Mouse (Mus musculus) MEL (cell line): Measurements from ENCODE around the gene Tsc22d3. TPM values are rescaled to one million over a fixed set of nuclear protein-coding genes. Genes with fewer than 3 reads are reported as not detected.

Source experiments
- DNase-seq: peaks from one replicate; pipeline ENCODE4 v3.0.0; 2011; ENCODE audit warnings: low read depth, low spot score
- H3K27ac ChIP-seq: 2 replicates; pipeline ENCODE4 v1.5.1; 2012; ENCODE audit warnings: low read depth, mild to moderate bottlenecking, control low read depth, low read length, moderate library complexity; ENCODE audit not compliant: control insufficient read depth
- H3K27me3 ChIP-seq, 2 experiments: fragments of 150-350 bp in 1 of 2; sonication (generic) in 1 of 2; 2 replicates each; pipeline ENCODE4 v1.6.1; 2012; ENCODE audit warnings: low read length in 2 of 2, mild to moderate bottlenecking in 2 of 2, improper control_type of control experiment in 1 of 2, moderate library complexity in 1 of 2; ENCODE audit not compliant: insufficient read depth in 2 of 2, control insufficient read depth in 1 of 2
- H3K36me3 ChIP-seq, 2 experiments: 2 replicates each; pipeline ENCODE4 v1.6.1; 2012 to 2014; ENCODE audit warnings: low read length in 2 of 2, improper control_type of control experiment in 1 of 2, inconsistent platforms in 1 of 2, mild to moderate bottlenecking in 1 of 2; ENCODE audit not compliant: insufficient read depth in 2 of 2, control insufficient read depth in 1 of 2
- H3K4me1 ChIP-seq, 2 experiments: fragments of 150-350 bp in 1 of 2; sonication (generic) in 1 of 2; 2 replicates each; pipeline ENCODE4 v1.6.1; 2012; ENCODE audit warnings: low read length in 2 of 2, improper control_type of control experiment in 1 of 2, mild to moderate bottlenecking in 1 of 2; ENCODE audit not compliant: insufficient read depth in 2 of 2, control insufficient read depth in 1 of 2
- H3K4me3 ChIP-seq, 2 experiments: fragments of 150-350 bp in 1 of 2; sonication (generic) in 1 of 2; 2 replicates each; pipeline ENCODE4 v1.5.1; 2012; ENCODE audit warnings: low read depth in 2 of 2, low read length in 2 of 2, mild to moderate bottlenecking in 2 of 2, moderate library complexity in 2 of 2, control low read depth in 1 of 2, improper control_type of control experiment in 1 of 2; ENCODE audit not compliant: control insufficient read depth in 1 of 2, insufficient read depth in 1 of 2
- H3K79me2 ChIP-seq: 2 replicates; pipeline ENCODE4 v1.6.1; 2012; ENCODE audit warnings: mild to moderate bottlenecking, low read length, moderate library complexity; ENCODE audit not compliant: control insufficient read depth, poor library complexity, insufficient read depth
- H3K9ac ChIP-seq: 2 replicates; pipeline ENCODE4 v1.6.1; 2012; ENCODE audit warnings: low read depth, mild to moderate bottlenecking, control low read depth, low read length, moderate library complexity; ENCODE audit not compliant: control insufficient read depth, poor library complexity, severe bottlenecking
- H3K9me3 ChIP-seq: fragments of 150-350 bp; sonication (generic); replicated peaks from 2 replicates; pipeline ENCODE4 v1.6.1; 2012; ENCODE audit warnings: mild to moderate bottlenecking, low read length, improper control_type of control experiment, moderate library complexity; ENCODE audit not compliant: insufficient read depth
- CHD1 ChIP-seq: IDR thresholded peaks from 2 replicates; pipeline ENCODE4 v1.6.1; 2012; ENCODE audit warnings: low read depth, mild to moderate bottlenecking, inconsistent platforms, low read length, improper control_type of control experiment
- CTCF ChIP-seq, 3 experiments: IDR thresholded peaks in 2 of 3; conservative IDR thresholded peaks in 1 of 3; 2 replicates each; pipeline ENCODE4 v1.5.1; 2011 to 2012; ENCODE audit warnings: low read length in 3 of 3, low read depth in 2 of 3, mild to moderate bottlenecking in 2 of 3, improper control_type of control experiment in 1 of 3, inconsistent platforms in 1 of 3, mixed read lengths in 1 of 3, moderate library complexity in 1 of 3; ENCODE audit not compliant: control insufficient read depth in 1 of 3, insufficient read depth in 1 of 3, poor library complexity in 1 of 3, severe bottlenecking in 1 of 3
- E2F4 ChIP-seq: IDR thresholded peaks from 2 replicates; pipeline ENCODE4 v1.6.1; 2011; ENCODE audit warnings: low read depth, low read length, improper control_type of control experiment, borderline replicate concordance
- GABPA ChIP-seq: IDR thresholded peaks from 2 replicates; pipeline ENCODE4 v1.6.1; 2012; ENCODE audit warnings: low read depth, mild to moderate bottlenecking, inconsistent platforms, low read length, improper control_type of control experiment, moderate library complexity
- JUND ChIP-seq: IDR thresholded peaks from 2 replicates; pipeline ENCODE4 v1.6.1; 2011; ENCODE audit warnings: low read depth, mild to moderate bottlenecking, improper control_type of control experiment, low read length
- MAFK ChIP-seq: IDR thresholded peaks from 2 replicates; pipeline ENCODE4 v1.6.1; 2011; ENCODE audit warnings: low read depth, mild to moderate bottlenecking, low read length, improper control_type of control experiment, borderline replicate concordance
- MEF2A ChIP-seq: IDR thresholded peaks from 2 replicates; pipeline ENCODE4 v1.6.1; 2014; ENCODE audit warnings: low read depth, mild to moderate bottlenecking, inconsistent platforms, low read length, improper control_type of control experiment; ENCODE audit not compliant: poor library complexity, insufficient replicate concordance, severe bottlenecking; ENCODE audit errors: extremely low read depth
- POLR2A ChIP-seq, 2 experiments: IDR thresholded peaks; 2 replicates each; pipeline ENCODE4 v1.6.1; 2011 to 2012; ENCODE audit warnings: low read length in 2 of 2, mild to moderate bottlenecking in 2 of 2, control low read depth in 1 of 2, improper control_type of control experiment in 1 of 2, low read depth in 1 of 2, moderate library complexity in 1 of 2; ENCODE audit not compliant: control insufficient read depth in 1 of 2, insufficient read depth in 1 of 2, poor library complexity in 1 of 2
- POLR2AphosphoS2 ChIP-seq: IDR thresholded peaks from 2 replicates; pipeline ENCODE4 v1.6.1; 2011; ENCODE audit warnings: low read length, improper control_type of control experiment
- POLR2AphosphoS5 ChIP-seq: IDR thresholded peaks from 2 replicates; pipeline ENCODE4 v1.6.1; 2012; ENCODE audit warnings: low read depth, borderline replicate concordance, mild to moderate bottlenecking, inconsistent platforms, low read length, moderate library complexity, mixed read lengths
- RAD21 ChIP-seq: IDR thresholded peaks from 2 replicates; pipeline ENCODE4 v1.6.1; 2011; ENCODE audit warnings: mild to moderate bottlenecking, low read depth, low read length, improper control_type of control experiment
- TAL1 ChIP-seq: IDR thresholded peaks from 2 replicates; pipeline ENCODE4 v1.6.1; 2012; ENCODE audit warnings: mild to moderate bottlenecking, inconsistent platforms, low read length, moderate library complexity, mixed read lengths
- TBP ChIP-seq: IDR thresholded peaks from 2 replicates; pipeline ENCODE4 v1.8.0; 2011; ENCODE audit warnings: low read depth, low read length, improper control_type of control experiment
- UBTF ChIP-seq: IDR thresholded peaks from 2 replicates; pipeline ENCODE4 v1.6.1; 2012; ENCODE audit warnings: low read depth, mild to moderate bottlenecking, inconsistent platforms, low read length, improper control_type of control experiment, moderate library complexity, borderline replicate concordance; ENCODE audit not compliant: insufficient read depth
- USF1 ChIP-seq: IDR thresholded peaks from 2 replicates; pipeline ENCODE4 v1.6.1; 2014; ENCODE audit warnings: low read depth, mild to moderate bottlenecking, inconsistent platforms, low read length, improper control_type of control experiment, moderate library complexity
- USF2 ChIP-seq, 2 experiments: IDR thresholded peaks; 2 replicates each; pipeline ENCODE4 v1.6.1; 2011 to 2012; ENCODE audit warnings: improper control_type of control experiment in 2 of 2, low read length in 2 of 2, borderline replicate concordance in 1 of 2, inconsistent platforms in 1 of 2, low read depth in 1 of 2, mild to moderate bottlenecking in 1 of 2; ENCODE audit not compliant: insufficient read depth in 1 of 2
- ZKSCAN1 ChIP-seq: IDR thresholded peaks from 2 replicates; pipeline ENCODE4 v1.6.1; 2012; ENCODE audit warnings: low read depth, mild to moderate bottlenecking, inconsistent platforms, low read length, improper control_type of control experiment, moderate library complexity
- ZNF384 ChIP-seq: IDR thresholded peaks from 2 replicates; pipeline ENCODE4 v1.6.1; 2012; ENCODE audit warnings: low read depth, mild to moderate bottlenecking, inconsistent platforms, low read length, improper control_type of control experiment
- polyA plus RNA-seq, 2 experiments: library from polyadenylated mRNA; stranded (reverse) in 1 of 2; unstranded in 1 of 2; fragments of >175 nt in 1 of 2; fragments of >200 nt in 1 of 2; gene quantifications; 2 replicates each; pipeline versions ENCODE4 v1.2.1 to v1.2.4; 2012; ENCODE audit warnings: low replicate concordance in 2 of 2, low read depth in 1 of 2; ENCODE audit not compliant: insufficient read length in 2 of 2, insufficient read depth in 1 of 2, missing spikeins in 1 of 2
- total RNA-seq: library from RNA; depleted of rRNA; stranded (reverse); fragments of 300-350 nt; gene quantifications from 2 replicates; pipeline ENCODE4 v1.2.3, GENCODE M21; 2012

Gene Tsc22d3
- total and polyA plus RNA-seq, 3 experiments = 29.5 to 32.7 TPM; not detected in 1

- Histone ChIP-seq H3K27me3 (no peaks in the 10 kb centered on the region), H3K4me3 (no peak overlapping the region), H3K36me3 (peaks cover 0 to 8% of the 10 kb centered on the region in 2 experiments; a peak in 2 of 4 replicates), H3K79me2 (no peaks in the 10 kb centered on the region), H3K4me1 (peaks cover under 1 to 10% of the 10 kb centered on the region in 2 experiments), H3K27ac (no peak overlapping the region), H3K9me3 (no peaks in the 10 kb centered on the region), H3K9ac (no peak overlapping the region)
- DNase-seq = no peak
- TF ChIP-seq USF1 (no peak), POLR2AphosphoS5 (no peak), TAL1 (no peak), MAFK (no peak), TBP (no peak), USF2 (IDR thresholded peaks at IDR 0.05; ENCODE audit: borderline replicate concordance in 1 of 2, insufficient read depth in 1 of 2, low read depth in 1 of 2, low read length in 2 of 2) (no peak), POLR2AphosphoS2 (no peak), CHD1 (no peak), UBTF (no peak), POLR2A (IDR thresholded peaks at IDR 0.05; ENCODE audit: control insufficient read depth in 1 of 2, insufficient read depth in 1 of 2, low read depth in 1 of 2, low read length in 2 of 2, poor library complexity in 1 of 2) (no peak), ZKSCAN1 (no peak), JUND (no peak), CTCF (IDR thresholded peaks at IDR 0.05 in 2 of 3, conservative IDR thresholded peaks at IDR 0.05 in 1 of 3; ENCODE audit: control insufficient read depth in 1 of 3, insufficient read depth in 1 of 3, low read depth in 2 of 3, low read length in 3 of 3, poor library complexity in 1 of 3, severe bottlenecking in 1 of 3) (no peak), RAD21 (no peak), E2F4 (no peak)
These were observed 74.2 kb downstream of the Tsc22d3 start for GRCm38 (mm10) chrX:140526253-140526618.

- no peaks in the 10 kb centered on the region for H3K79me2 ChIP-seq
- H3K27ac ChIP-seq = no peak overlapping the region
- no peak overlapping the region for H3K4me3 ChIP-seq
- DNase-seq = no peak
- TF ChIP-seq ZNF384 (no peak), GABPA (no peak), MEF2A (no peak)
- H3K36me3 ChIP-seq = peaks cover 0 to 12% of the 10 kb centered on the region in 2 experiments; a peak in 2 of 4 replicates
- peaks cover 5 to 12% of the 10 kb centered on the region in 2 experiments for H3K4me1 ChIP-seq
- H3K9me3 ChIP-seq = no peaks in the 10 kb centered on the region
- H3K9ac ChIP-seq = no peak overlapping the region
- no peaks in the 10 kb centered on the region for H3K27me3 ChIP-seq
These were observed 74.7 kb downstream of the Tsc22d3 start for GRCm38 (mm10) chrX:140525604-140526252.
